Mouse (Mus musculus): Measurements from ENCODE around the gene Cds1.
A peak's percentile ranks its signal among the peaks of the same experiment; 100 is the strongest.
"Not testable (repeated sequence)": the region's sequence is repeated elsewhere in the genome, so short reads cannot be mapped to it uniquely, and the experiment has no call there.

The Cds1 gene

DNA sequence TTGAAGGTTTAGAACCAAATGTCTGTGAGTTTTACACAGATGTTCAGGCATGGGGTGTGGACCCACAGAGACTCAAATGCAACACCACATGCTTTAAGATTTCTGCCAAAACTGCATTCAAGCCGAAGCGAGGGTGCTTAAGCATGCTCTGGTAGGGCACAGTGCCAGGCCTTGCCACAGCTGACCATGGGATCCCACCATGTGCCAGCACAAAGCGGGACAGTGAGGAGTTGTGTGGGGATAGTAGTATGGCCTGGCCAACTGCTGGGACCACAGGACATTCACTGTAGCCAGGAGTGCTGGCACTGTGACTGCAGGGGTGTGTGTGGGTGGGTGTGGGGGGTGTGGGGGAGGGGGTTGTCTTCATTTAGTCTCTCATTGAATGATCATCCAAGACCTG lies 64.0 kb downstream of the Cds1 start:
- no peak for DNase-seq (ENCODE audit: low spot score)

DNA sequence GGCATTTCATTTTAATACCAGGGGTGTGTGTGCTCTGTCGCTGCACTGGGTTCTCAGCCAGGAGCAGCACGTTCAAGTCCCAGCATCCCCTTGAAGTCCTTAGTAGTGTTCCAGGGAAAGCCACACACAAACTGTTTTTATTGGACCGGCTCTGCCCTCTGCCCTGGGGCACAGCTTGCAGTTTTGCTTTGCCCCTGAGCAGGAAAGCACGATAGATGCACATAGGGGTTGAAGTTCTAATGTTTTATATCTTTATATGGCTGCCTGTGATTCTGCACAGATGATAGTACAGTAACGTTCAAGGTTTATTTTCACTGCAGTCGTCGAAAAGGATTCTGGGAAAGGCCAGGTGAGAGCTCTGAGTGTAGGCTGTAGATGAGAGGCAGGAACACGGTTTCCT lies 65.2 kb downstream of the Cds1 start:
- no peak for DNase-seq (ENCODE audit: low spot score)

GRCm38 (mm10) chr5:101832042-101832441 lies 67.1 kb downstream of the Cds1 start:
- DNase-seq (ENCODE audit: low spot score), result no peak

DNA sequence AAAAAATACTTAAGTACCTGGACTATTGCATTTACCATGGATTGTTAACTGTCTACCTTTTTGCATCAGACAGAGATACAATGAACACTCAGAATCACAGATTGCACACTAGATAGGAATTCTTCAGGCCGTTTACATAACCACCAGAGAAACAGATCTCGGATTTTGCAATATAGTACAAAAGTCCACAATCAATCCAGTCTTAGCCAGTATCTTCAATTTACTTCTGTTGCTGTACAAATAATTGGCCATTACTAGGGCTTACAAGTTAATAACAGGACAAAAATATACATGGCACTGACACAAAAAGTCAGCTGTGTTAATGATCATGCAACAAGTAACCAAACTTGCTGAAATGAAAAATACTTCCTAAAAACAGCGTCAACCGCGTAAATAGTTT lies 68.1 kb downstream of the Cds1 start:
- no peak for DNase-seq (ENCODE audit: low spot score)

DNA sequence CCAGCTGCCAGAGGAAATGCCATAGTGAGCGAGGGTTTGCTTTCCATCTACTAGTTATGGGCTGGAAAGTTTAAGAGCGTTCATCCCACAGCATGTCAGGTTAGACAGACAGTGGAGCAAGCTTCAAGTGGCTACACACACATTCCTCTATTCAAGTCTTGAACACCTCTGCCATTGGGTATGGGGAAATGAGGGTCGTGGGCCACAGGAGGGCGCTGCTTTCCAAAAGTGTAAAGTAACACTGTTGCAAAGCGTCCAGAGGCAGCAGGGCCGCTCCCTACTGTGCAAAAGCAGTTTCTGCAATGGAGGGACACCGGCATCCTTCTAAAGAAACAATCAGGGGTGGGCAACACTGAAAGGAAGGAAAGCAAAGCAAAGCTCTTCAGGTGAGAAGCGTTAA lies 68.9 kb downstream of the Cds1 start:
- no peak for DNase-seq (ENCODE audit: low spot score)

GRCm38 (mm10) chr5:101836221-101836620 lies 71.3 kb downstream of the Cds1 start:
- DNase-seq (ENCODE audit: low spot score), result no peak

GRCm38 (mm10) chr5:101837605-101838004 lies 72.7 kb downstream of the Cds1 start:
- DNase-seq (ENCODE audit: low spot score), result not testable (repeated sequence)

DNA sequence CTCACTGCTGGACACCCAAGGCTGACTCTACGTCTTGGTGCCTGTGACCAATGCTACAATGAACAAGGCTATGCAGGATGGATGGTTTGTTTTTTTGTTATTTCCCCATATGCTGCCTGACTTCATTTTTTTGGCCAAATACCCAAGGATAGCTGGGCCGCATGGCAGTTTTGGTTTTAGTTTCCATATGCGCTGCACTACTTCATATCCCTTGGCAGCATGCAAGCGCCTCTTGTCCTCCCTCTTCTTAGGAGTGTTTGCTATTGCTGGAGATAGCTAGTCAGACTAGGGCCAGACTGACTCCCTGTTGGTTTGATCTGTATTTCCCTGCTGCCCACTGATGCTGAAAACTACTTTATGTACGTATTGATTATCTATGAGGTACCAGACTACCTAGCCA lies 75.5 kb downstream of the Cds1 start:
- DNase-seq (ENCODE audit: low spot score), result no peak

DNA sequence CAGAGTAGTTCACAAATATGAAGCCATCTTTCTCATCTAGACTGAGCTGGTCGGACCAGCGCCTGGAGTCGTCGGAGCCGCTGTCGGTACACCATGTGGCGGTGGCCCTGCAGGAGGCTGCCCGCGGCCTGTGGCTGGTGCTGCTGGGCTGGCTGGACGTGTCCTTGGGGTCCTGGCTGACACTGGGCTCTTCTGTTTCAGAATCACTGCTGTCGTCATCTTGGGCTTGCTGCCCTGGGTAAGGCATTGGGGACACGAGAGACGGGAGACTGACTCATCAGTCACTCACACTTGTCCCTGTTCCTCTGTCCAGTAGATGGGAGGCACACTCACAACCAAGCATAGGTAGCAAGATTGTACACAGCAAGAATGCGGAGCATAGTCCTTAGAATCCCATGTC lies 80.1 kb downstream of the Cds1 start:
- no peak for DNase-seq (ENCODE audit: low spot score)

- DNase-seq (ENCODE audit: low spot score), result no peak
These were observed 81.0 kb downstream of the Cds1 start for GRCm38 (mm10) chr5:101845930-101846329.

DNA sequence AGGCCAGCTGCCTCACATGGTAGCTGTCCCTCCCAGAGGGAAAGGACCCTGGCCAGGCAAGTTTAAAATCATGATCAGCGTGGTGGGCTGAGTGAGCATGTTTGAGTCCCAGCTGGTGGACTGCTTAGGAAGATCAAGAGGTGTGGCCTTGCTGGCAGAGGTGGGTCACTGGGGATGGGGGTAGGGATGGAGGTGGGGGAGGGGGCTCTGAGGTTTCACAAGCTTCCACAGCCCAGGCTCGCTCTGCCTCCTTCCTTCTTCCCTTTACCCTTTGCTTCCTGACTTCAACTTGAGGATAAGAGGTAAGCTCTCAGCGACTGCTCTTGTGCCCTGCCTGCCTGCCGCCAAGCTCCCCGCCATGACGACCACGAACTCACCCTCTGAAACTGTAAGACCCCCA lies 82.4 kb downstream of the Cds1 start:
- DNase-seq (ENCODE audit: low spot score), result no peak

GRCm38 (mm10) chr5:101847762-101848161 lies 82.8 kb downstream of the Cds1 start:
- no peak for DNase-seq (ENCODE audit: low spot score)

GRCm38 (mm10) chr5:101851133-101851532 lies 86.2 kb downstream of the Cds1 start:
- DNase-seq (ENCODE audit: low spot score), result no peak

DNA sequence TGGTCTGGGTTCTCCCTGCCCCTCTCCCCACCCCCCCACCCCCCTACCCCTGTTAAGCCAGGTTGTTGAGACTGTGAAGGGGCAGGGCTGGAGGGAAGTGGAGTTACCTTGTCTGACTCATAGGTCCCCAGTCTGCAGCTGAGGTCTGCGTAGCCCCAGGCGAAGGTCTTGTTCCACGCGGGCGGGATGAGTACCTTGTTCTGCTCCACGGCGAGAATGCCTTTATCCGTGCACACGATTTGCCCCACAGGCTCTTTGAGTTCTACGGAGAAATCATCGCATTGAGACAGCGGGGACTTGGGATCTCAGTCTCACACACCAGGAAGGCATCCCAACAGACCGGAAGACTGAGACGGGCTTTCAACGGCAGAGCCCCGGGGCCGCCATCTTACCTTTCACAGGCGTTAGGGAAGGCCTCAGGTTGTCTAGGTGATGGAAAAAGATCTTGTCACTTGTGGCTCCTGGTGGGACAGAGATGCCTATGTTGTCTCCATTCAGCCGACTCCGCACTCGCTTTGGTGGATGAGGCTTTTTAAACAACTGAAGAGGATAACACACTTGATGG lies 87.3 kb downstream of the Cds1 start:
- no peak for DNase-seq (ENCODE audit: low spot score)

DNA sequence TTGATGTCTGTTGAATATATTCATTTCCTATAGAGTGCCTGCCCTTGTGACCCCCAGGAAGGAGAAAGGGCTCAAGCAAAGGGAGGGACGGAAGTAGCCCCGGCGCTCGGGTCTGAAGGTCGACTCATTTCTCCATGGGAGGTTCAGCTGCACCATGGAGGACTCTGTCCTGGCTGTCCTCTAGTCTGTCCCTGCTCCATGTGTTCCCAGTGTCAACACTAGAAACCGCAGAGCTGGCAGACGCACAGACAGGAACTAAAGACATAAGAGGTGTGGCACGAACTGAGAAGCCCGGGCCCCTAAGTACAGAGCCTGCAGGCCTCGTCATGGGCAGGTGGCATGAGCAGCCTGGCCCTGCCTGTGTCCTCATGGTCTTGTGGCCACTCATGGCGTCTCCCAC lies 89.2 kb downstream of the Cds1 start:
- peak; percentile 79 for DNase-seq (ENCODE audit: low spot score)

- peak; percentile 34 for DNase-seq (ENCODE audit: low spot score)
These were observed 89.7 kb downstream of the Cds1 start for GRCm38 (mm10) chr5:101854667-101855066.

GRCm38 (mm10) chr5:101855475-101855874 lies 90.5 kb downstream of the Cds1 start:
- peak; percentile 80 for DNase-seq (ENCODE audit: low spot score)

DNA sequence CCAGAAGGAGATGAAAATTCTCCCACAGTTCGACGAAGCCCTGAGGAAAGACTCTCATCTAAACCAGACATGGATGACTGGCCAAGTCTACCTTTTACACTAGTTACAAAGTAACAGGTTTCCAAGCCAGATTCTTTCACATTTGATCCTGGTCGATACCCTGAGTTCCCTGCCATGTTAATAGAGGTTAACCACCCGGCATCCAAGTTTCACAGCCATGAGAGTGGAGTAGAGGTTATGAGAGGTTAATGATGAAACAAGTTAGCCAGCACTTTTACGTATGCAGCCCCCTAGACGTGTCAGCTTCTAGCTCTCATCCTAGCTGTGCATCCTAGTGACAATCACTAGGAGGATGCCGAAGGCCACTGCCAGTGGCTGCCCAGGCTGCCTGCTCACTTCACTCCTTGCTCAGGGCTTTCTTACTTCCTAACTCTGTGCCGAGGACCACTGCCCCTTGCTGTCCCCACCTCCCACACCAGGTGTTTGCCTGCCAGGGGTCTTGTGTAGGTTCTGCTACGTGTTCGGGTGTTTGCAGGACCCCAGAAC lies 94.0 kb downstream of the Cds1 start:
- DNase-seq (ENCODE audit: low spot score), result no peak

DNA sequence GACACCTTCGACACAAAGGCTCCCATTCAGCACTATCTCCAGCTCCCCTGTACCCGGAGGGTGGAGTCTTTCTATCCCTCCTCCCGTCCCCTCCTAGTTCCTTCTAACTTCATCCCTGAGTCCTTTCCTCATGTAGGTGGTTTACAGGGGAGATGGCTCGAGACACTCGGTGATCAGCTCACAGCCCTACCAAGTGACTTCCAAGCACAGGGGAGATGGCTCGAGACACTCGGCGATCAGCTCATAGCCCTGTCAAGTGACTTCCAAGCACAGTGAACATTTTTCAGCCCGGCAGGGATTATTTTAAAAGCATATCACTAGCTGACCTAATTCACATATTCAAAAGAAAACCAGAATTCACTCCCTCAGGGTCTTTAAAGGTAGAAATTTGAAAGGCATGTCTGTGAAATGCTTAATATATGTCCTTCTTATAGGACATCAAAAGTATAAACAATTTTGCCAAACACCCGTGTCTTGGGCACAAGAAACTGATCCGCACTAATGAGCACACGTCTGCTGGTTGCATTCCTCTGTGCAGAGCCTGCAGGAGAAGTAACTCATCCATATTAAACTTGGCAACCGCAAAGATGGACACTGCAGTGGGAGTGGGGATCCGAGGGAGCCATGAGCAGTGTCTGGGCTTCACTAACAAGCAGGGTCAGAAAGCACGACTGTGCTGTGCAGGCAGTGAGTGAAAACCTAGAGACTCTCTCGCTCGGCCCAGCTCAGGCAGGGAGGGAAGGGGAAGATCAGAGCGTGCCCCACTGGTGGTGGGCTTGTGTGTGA lies 97.0 kb downstream of the Cds1 start:
- DNase-seq (ENCODE audit: low spot score), result no peak

DNA sequence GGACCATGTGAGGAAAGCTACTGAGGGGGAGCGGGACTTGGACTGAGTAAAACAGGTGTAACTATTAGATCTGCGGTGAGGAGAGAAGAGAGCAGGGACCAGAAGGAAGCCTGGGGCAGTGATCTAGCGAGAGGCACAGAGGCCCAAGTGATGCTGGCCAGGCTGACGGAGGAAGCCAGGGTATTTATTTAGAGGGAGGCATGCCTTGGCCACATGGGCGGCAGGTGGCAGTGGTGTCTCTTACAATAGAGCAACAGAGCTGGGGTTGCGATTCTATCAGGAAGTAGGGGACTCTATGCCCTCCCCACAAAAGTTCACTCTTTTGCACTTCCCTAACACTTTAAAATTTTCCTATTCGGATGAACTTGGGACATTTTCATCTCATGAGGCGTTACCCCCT lies 97.7 kb downstream of the Cds1 start:
- no peak for DNase-seq (ENCODE audit: low spot score)

DNA sequence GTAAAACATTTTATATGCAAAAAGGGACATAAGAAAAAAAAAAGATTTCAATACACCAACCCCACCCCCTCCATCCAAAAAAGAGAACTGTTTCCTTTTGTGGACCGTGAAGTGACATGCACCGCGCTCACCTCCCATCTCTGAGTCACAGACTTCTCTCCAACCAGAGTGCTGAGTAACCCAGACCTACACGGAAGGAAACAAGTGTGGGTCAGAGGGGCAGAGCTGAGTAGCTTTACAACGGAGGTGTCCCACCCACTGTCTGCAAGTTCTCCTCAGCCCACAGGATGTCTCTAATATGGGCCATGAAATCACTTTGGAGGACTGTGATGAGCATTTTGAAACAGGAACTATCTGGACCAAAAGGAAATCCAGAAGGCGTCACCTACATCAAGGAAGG lies 99.0 kb downstream of the Cds1 start:
- no peak for DNase-seq (ENCODE audit: low spot score)

- DNase-seq (ENCODE audit: low spot score), result no peak
These were observed 101.8 kb downstream of the Cds1 start for GRCm38 (mm10) chr5:101866722-101867121.
